Mouse (Mus musculus): Measurements from ENCODE around the gene Olfr147.
"Not testable (repeated sequence)": the region's sequence is repeated elsewhere in the genome, so short reads cannot be mapped to it uniquely, and the experiment has no call there.

Olfr147 gene

GRCm38 (mm10) chr9:38401398-38401797, at the start of gene Olfr147:
TSS of gene Olfr147 (plus strand) at chr9:38401698.
- no peak for DNase-seq (ENCODE audit: low spot score in 2 of 2)

- no peak for DNase-seq (ENCODE audit: low spot score in 2 of 2)
These were observed 34.9 kb upstream of the Olfr147 start, which contains the start of gene Olfr250 for GRCm38 (mm10) chr9:38366596-38366995. TSS of gene Olfr250 (plus strand) at chr9:38366896.

GRCm38 (mm10) chr9:38376786-38377185, 24.7 kb upstream of the Olfr147 start, which contains the start of gene Olfr251:
TSS of gene Olfr251 (plus strand) at chr9:38377086.
- DNase-seq (ENCODE audit: low spot score in 2 of 2) = no peak

- DNase-seq (ENCODE audit: low spot score in 2 of 2) = not testable (repeated sequence)
These were observed 6.0 kb downstream of the Olfr147 start for GRCm38 (mm10) chr9:38407502-38407901.

GRCm38 (mm10) chr9:38413502-38413901, 12.0 kb downstream of the Olfr147 start:
- DNase-seq (ENCODE audit: low spot score in 2 of 2) = not testable (repeated sequence)

GRCm38 (mm10) chr9:38423801-38424200, 22.3 kb downstream of the Olfr147 start:
- DNase-seq (ENCODE audit: low spot score in 2 of 2) = no peak

GRCm38 (mm10) chr9:38427026-38427425, 25.5 kb downstream of the Olfr147 start:
- DNase-seq (ENCODE audit: low spot score in 2 of 2) = no peak

- no peak for DNase-seq (ENCODE audit: low spot score in 2 of 2)
These were observed 27.7 kb downstream of the Olfr147 start, which contains the start of gene Olfr901 for GRCm38 (mm10) chr9:38429155-38429554. TSS of gene Olfr901 (plus strand) at chr9:38429455.

GRCm38 (mm10) chr9:38447352-38447751, 45.9 kb downstream of the Olfr147 start, which contains the start of gene Olfr902:
TSS of gene Olfr902 (plus strand) at chr9:38447652.
- no peak for DNase-seq (ENCODE audit: low spot score in 2 of 2)

All from spleen, postnatal 36 days (tissue).